Mouse (Mus musculus): ENCODE measurements around the gene Pim1. TPM values are rescaled to one million over a fixed set of nuclear protein-coding genes. Genes with fewer than 3 reads are reported as not detected.

Gene Pim1
- polyA plus RNA-seq, 1 experiment from 2014 or later: 10.7 TPM

GRCm38 (mm10) chr17:29474036-29474435 is 16.5 kb upstream of the Pim1 start:
- Histone ChIP-seq H3K27ac (replicated peaks; ENCODE audit: low read depth, low read length) (no peak overlapping the region), H3K4me3 (ENCODE audit: low read depth, low read length) (no peak overlapping the region), H3K27me3 (replicated peaks; ENCODE audit: control insufficient read depth, insufficient read depth, low read length) (no peaks in the 10 kb centered on the region), H3K9me3 (ENCODE audit: control insufficient read depth, low read length) (no peaks in the 10 kb centered on the region), H3K4me1 (ENCODE audit: control insufficient read depth, insufficient read depth, low read length) (0 out of 2 replicates have a peak, but pooled peaks cover 4% of the 10 kb centered on the region), H3K9ac (ENCODE audit: low read depth, low read length) (no peak overlapping the region), H3K36me3 (ENCODE audit: control insufficient read depth, insufficient read depth, low read length) (no peaks in the 10 kb centered on the region), H3K4me2 (ENCODE audit: low read depth, low read length) (no peak overlapping the region)
- 79% methylated on average over 2 of the region's 2 CpGs for WGBS
- no peak for ATAC-seq (ENCODE audit: low read depth)
- DNase-seq (ENCODE audit: low spot score): no peak

- Histone ChIP-seq H3K36me3 (ENCODE audit: control insufficient read depth, insufficient read depth, low read length) (no peaks in the 10 kb centered on the region), H3K9ac (ENCODE audit: low read depth, low read length) (no peak overlapping the region), H3K4me1 (ENCODE audit: control insufficient read depth, insufficient read depth, low read length) (0 out of 2 replicates have a peak, but pooled peaks cover 4% of the 10 kb centered on the region), H3K27ac (replicated peaks; ENCODE audit: low read depth, low read length) (no peak overlapping the region), H3K27me3 (replicated peaks; ENCODE audit: control insufficient read depth, insufficient read depth, low read length) (no peaks in the 10 kb centered on the region), H3K4me3 (ENCODE audit: low read depth, low read length) (no peak overlapping the region), H3K9me3 (ENCODE audit: control insufficient read depth, low read length) (no peaks in the 10 kb centered on the region), H3K4me2 (ENCODE audit: low read depth, low read length) (no peak overlapping the region)
- no peak for ATAC-seq (ENCODE audit: low read depth)
- WGBS: 91% methylated on average over 3 of the region's 3 CpGs
- DNase-seq (ENCODE audit: low spot score): no peak
Observed at GRCm38 (mm10) chr17:29475142-29475541, 15.4 kb upstream of the Pim1 start.

- H3K4me1 ChIP-seq (ENCODE audit: control insufficient read depth, insufficient read depth, low read length): no peaks in the 10 kb centered on the region
- H3K9me3 ChIP-seq (ENCODE audit: control insufficient read depth, low read length): no peaks in the 10 kb centered on the region
- H3K9ac ChIP-seq (ENCODE audit: low read depth, low read length): no peak overlapping the region
- WGBS: 73% methylated on average over 4 of the region's 4 CpGs
- no peak for ATAC-seq (ENCODE audit: low read depth)
- no peak overlapping the region for H3K4me3 ChIP-seq (ENCODE audit: low read depth, low read length)
- H3K27me3 ChIP-seq (replicated peaks; ENCODE audit: control insufficient read depth, insufficient read depth, low read length): no peaks in the 10 kb centered on the region
- H3K4me2 ChIP-seq (ENCODE audit: low read depth, low read length): no peak overlapping the region
- no peak overlapping the region for H3K27ac ChIP-seq (replicated peaks; ENCODE audit: low read depth, low read length)
- H3K36me3 ChIP-seq (ENCODE audit: control insufficient read depth, insufficient read depth, low read length): no peaks in the 10 kb centered on the region
- no peak for DNase-seq (ENCODE audit: low spot score)
Observed at GRCm38 (mm10) chr17:29476461-29476860, 14.1 kb upstream of the Pim1 start.

DNA sequence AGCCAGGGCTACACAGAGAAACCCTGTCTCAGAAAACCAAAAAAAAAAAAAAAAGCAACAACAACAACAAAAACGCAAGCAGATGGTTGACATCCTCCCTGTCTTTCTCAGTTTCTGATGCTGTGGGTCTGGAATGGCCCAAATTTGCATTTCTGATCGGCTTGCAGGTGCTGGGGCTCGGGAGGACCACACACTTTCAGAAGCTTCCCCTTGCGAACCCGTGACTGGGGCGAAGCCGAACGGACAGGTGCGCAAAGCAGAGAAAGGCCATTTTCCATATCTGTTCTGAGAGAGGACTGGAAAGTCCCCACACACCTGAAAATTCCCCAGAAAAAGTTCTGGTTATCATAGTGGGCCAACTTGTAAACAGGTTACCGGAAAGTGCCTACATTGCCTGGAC is 13.2 kb upstream of the Pim1 start:
- H3K4me1 ChIP-seq (ENCODE audit: control insufficient read depth, insufficient read depth, low read length): no peaks in the 10 kb centered on the region
- no peak overlapping the region for H3K9ac ChIP-seq (ENCODE audit: low read depth, low read length)
- no peak overlapping the region for H3K4me2 ChIP-seq (ENCODE audit: low read depth, low read length)
- no peak overlapping the region for H3K4me3 ChIP-seq (ENCODE audit: low read depth, low read length)
- WGBS: 88% methylated on average over 10 of the region's 10 CpGs
- H3K9me3 ChIP-seq (ENCODE audit: control insufficient read depth, low read length): no peaks in the 10 kb centered on the region
- H3K27me3 ChIP-seq (replicated peaks; ENCODE audit: control insufficient read depth, insufficient read depth, low read length): no peaks in the 10 kb centered on the region
- H3K27ac ChIP-seq (replicated peaks; ENCODE audit: low read depth, low read length): no peak overlapping the region
- no peak for ATAC-seq (ENCODE audit: low read depth)
- H3K36me3 ChIP-seq (ENCODE audit: control insufficient read depth, insufficient read depth, low read length): no peaks in the 10 kb centered on the region
- no peak for DNase-seq (ENCODE audit: low spot score)

DNA sequence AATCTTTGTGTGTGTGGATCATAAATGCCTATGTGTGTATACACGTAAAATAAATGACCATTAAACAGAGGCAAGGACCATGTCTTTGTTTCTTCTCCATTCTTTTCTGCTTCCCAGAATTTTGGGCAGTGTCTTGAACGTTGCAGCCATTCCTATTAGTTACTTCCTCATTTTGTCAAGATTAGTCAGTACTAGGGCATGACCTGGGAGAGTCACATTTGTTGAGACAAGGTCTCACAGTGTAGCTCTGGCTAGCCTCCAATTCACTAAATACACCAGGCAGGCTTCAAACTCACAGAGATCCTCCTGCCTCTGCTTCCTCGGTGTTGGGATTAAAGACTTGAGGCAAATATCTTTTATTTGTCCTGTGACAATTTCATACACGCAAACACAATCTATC is 12.3 kb upstream of the Pim1 start:
- Histone ChIP-seq H3K4me1 (ENCODE audit: control insufficient read depth, insufficient read depth, low read length) (no peaks in the 10 kb centered on the region), H3K9me3 (ENCODE audit: control insufficient read depth, low read length) (no peaks in the 10 kb centered on the region), H3K9ac (ENCODE audit: low read depth, low read length) (no peak overlapping the region), H3K4me2 (ENCODE audit: low read depth, low read length) (no peak overlapping the region), H3K36me3 (ENCODE audit: control insufficient read depth, insufficient read depth, low read length) (no peaks in the 10 kb centered on the region), H3K27me3 (replicated peaks; ENCODE audit: control insufficient read depth, insufficient read depth, low read length) (no peaks in the 10 kb centered on the region), H3K27ac (replicated peaks; ENCODE audit: low read depth, low read length) (no peak overlapping the region), H3K4me3 (ENCODE audit: low read depth, low read length) (no peak overlapping the region)
- WGBS: 91% methylated on average over 4 of the region's 4 CpGs
- DNase-seq (ENCODE audit: low spot score) (no peak), ATAC-seq (ENCODE audit: low read depth) (no peak)

- H3K36me3 ChIP-seq (ENCODE audit: control insufficient read depth, insufficient read depth, low read length): no peaks in the 10 kb centered on the region
- WGBS: 86% methylated on average over 2 of the region's 2 CpGs
- ATAC-seq (ENCODE audit: low read depth): no peak
- H3K4me3 ChIP-seq (ENCODE audit: low read depth, low read length): no peak overlapping the region
- H3K27me3 ChIP-seq (replicated peaks; ENCODE audit: control insufficient read depth, insufficient read depth, low read length): no peaks in the 10 kb centered on the region
- no peak overlapping the region for H3K9ac ChIP-seq (ENCODE audit: low read depth, low read length)
- H3K4me2 ChIP-seq (ENCODE audit: low read depth, low read length): no peak overlapping the region
- no peak overlapping the region for H3K27ac ChIP-seq (replicated peaks; ENCODE audit: low read depth, low read length)
- H3K4me1 ChIP-seq (ENCODE audit: control insufficient read depth, insufficient read depth, low read length): no peaks in the 10 kb centered on the region
- H3K9me3 ChIP-seq (ENCODE audit: control insufficient read depth, low read length): no peaks in the 10 kb centered on the region
- DNase-seq (ENCODE audit: low spot score): no peak
Observed at GRCm38 (mm10) chr17:29480256-29480655, 10.3 kb upstream of the Pim1 start.

DNA sequence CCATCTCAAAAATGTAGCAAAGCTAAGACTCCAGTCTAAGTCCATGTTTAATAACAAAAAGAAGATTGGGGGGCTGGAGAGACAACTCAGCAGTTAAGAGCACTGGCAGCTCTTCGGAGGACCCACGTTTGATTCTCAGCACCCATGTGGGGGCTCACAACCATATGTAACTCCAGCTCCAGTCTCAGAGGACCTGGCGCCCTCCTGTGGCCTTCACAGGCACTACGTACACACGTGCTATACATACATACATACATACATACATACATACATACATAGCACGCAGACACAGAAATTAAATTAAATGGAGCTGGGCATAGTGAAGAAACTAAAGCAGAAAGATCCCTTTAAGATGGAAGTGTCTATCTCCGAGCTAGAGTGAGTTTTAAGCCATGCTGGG is 7.9 kb upstream of the Pim1 start:
- H3K9me3 ChIP-seq (ENCODE audit: control insufficient read depth, low read length): no peaks in the 10 kb centered on the region
- WGBS: 91% methylated on average over 7 of the region's 7 CpGs
- H3K36me3 ChIP-seq (ENCODE audit: control insufficient read depth, insufficient read depth, low read length): no peaks in the 10 kb centered on the region
- H3K9ac ChIP-seq (ENCODE audit: low read depth, low read length): no peak overlapping the region
- no peaks in the 10 kb centered on the region for H3K4me1 ChIP-seq (ENCODE audit: control insufficient read depth, insufficient read depth, low read length)
- ATAC-seq (ENCODE audit: low read depth) (no peak), DNase-seq (ENCODE audit: low spot score) (no peak)
- no peak overlapping the region for H3K27ac ChIP-seq (replicated peaks; ENCODE audit: low read depth, low read length)
- no peak overlapping the region for H3K4me3 ChIP-seq (ENCODE audit: low read depth, low read length)
- no peaks in the 10 kb centered on the region for H3K27me3 ChIP-seq (replicated peaks; ENCODE audit: control insufficient read depth, insufficient read depth, low read length)
- no peak overlapping the region for H3K4me2 ChIP-seq (ENCODE audit: low read depth, low read length)

- ATAC-seq (ENCODE audit: low read depth): no peak
- no peaks in the 10 kb centered on the region for H3K36me3 ChIP-seq (ENCODE audit: control insufficient read depth, insufficient read depth, low read length)
- H3K27ac ChIP-seq (replicated peaks; ENCODE audit: low read depth, low read length): no peak overlapping the region
- no peak overlapping the region for H3K9ac ChIP-seq (ENCODE audit: low read depth, low read length)
- no peak overlapping the region for H3K4me2 ChIP-seq (ENCODE audit: low read depth, low read length)
- DNase-seq (ENCODE audit: low spot score): no peak
- H3K4me3 ChIP-seq (ENCODE audit: low read depth, low read length): no peak overlapping the region
- WGBS: 100% methylated on average over 2 of the region's 2 CpGs
- H3K27me3 ChIP-seq (replicated peaks; ENCODE audit: control insufficient read depth, insufficient read depth, low read length): no peaks in the 10 kb centered on the region
- H3K9me3 ChIP-seq (ENCODE audit: control insufficient read depth, low read length): no peaks in the 10 kb centered on the region
- no peaks in the 10 kb centered on the region for H3K4me1 ChIP-seq (ENCODE audit: control insufficient read depth, insufficient read depth, low read length)
Observed at GRCm38 (mm10) chr17:29483282-29483681, 7.3 kb upstream of the Pim1 start.

- ATAC-seq (ENCODE audit: low read depth) (no peak), DNase-seq (ENCODE audit: low spot score) (no peak)
- H3K27ac ChIP-seq (replicated peaks; ENCODE audit: low read depth, low read length): no peak overlapping the region
- no peaks in the 10 kb centered on the region for H3K9me3 ChIP-seq (ENCODE audit: control insufficient read depth, low read length)
- H3K36me3 ChIP-seq (ENCODE audit: control insufficient read depth, insufficient read depth, low read length): no peaks in the 10 kb centered on the region
- H3K27me3 ChIP-seq (replicated peaks; ENCODE audit: control insufficient read depth, insufficient read depth, low read length): no peaks in the 10 kb centered on the region
- no peak overlapping the region for H3K4me3 ChIP-seq (ENCODE audit: low read depth, low read length)
- H3K9ac ChIP-seq (ENCODE audit: low read depth, low read length): no peak overlapping the region
- H3K4me2 ChIP-seq (ENCODE audit: low read depth, low read length): no peak overlapping the region
- H3K4me1 ChIP-seq (ENCODE audit: control insufficient read depth, insufficient read depth, low read length): peaks cover 6% of the 10 kb centered on the region; the same call in 1 of the 2 replicates
- WGBS: 84% methylated on average over 2 of the region's 2 CpGs
Observed at GRCm38 (mm10) chr17:29484431-29484830, 6.1 kb upstream of the Pim1 start.
